Mouse (Mus musculus) liver, embryonic 14.5 days (tissue): ENCODE data around the gene Coro2a.

ENCODE experiments used
- CTCF ChIP-seq: IDR thresholded peaks from 2 replicates; pipeline ENCODE4 v1.5.1; 2016; ENCODE audit warnings: antibody characterized with exemption, low read depth, control low read depth
- EP300 ChIP-seq: IDR thresholded peaks from 2 replicates; pipeline ENCODE4 v1.6.1; 2016; ENCODE audit warnings: antibody characterized with exemption, low read depth

- TF ChIP-seq CTCF, result no peak
- TF ChIP-seq EP300, result no peak
These were observed 72.3 kb downstream of the Coro2a start for GRCm38 (mm10) chr4:46529722-46530121.
